Mouse (Mus musculus) embryonic facial prominence, embryonic 10.5 days (tissue): Measurements from ENCODE around the gene Iqcf1. TPM values are rescaled to one million over a fixed set of nuclear protein-coding genes. Genes with fewer than 3 reads are reported as not detected.

Source experiments
- DNase-seq: peaks from one replicate; pipeline ENCODE4 v3.0.0-alpha.2; 2017; ENCODE audit warnings: low spot score
- H3K27ac ChIP-seq: fragments of 300-500 bp; sonication (generic); replicated peaks from 2 replicates; pipeline ENCODE4 v1.5.1; 2016; ENCODE audit warnings: mild to moderate bottlenecking
- H3K27me3 ChIP-seq: fragments of 300-500 bp; sonication (generic); replicated peaks from 2 replicates; pipeline ENCODE4 v1.6.1; 2016; ENCODE audit warnings: low read depth, mild to moderate bottlenecking; ENCODE audit not compliant: poor library complexity, severe bottlenecking
- H3K36me3 ChIP-seq: fragments of 300-500 bp; sonication (generic); replicated peaks from 2 replicates; pipeline ENCODE4 v1.6.1; 2016; ENCODE audit warnings: mild to moderate bottlenecking, moderate library complexity
- H3K4me1 ChIP-seq: fragments of 300-500 bp; sonication (generic); 2 replicates; pipeline ENCODE4 v1.6.1; 2016
- H3K4me3 ChIP-seq: fragments of 300-500 bp; sonication (generic); 2 replicates; pipeline ENCODE4 v1.5.1; 2016; ENCODE audit warnings: mild to moderate bottlenecking, moderate library complexity
- H3K9me3 ChIP-seq: fragments of 300-500 bp; sonication (generic); 2 replicates; pipeline ENCODE4 v1.6.1; 2016; ENCODE audit warnings: mild to moderate bottlenecking
- WGBS: fragments of 180-500 bp; shearing (Covaris S2); methylation state at CpG from one replicate; pipeline ENCODE4 v1.1.7; 2016; 5-methylcytosine and 5-hydroxymethylcytosine counted together
- polyA plus RNA-seq: library from polyadenylated mRNA; unstranded; fragments of >200 nt; fragmentation: Nextera tagmentation; extraction: Ambion mirVana; gene quantifications from 2 replicates; pipeline ENCODE4 v1.2.1, GENCODE M21; 2016

Gene Iqcf1
- not detected in 2 replicates for polyA plus RNA-seq

GRCm38 (mm10) chr9:106499667-106500066 is at the start of gene Iqcf1:
TSS of gene Iqcf1 (plus strand) at chr9:106499967.
- H3K4me1 ChIP-seq: no peaks in the 10 kb centered on the region
- no peak within 1 kb of the TSS for H3K27ac ChIP-seq
- H3K9me3 ChIP-seq: no peaks in the 10 kb centered on the region
- no peaks in the 10 kb centered on the region for H3K27me3 ChIP-seq
- 91% methylated on average over 6 of the region's 6 CpGs for WGBS
- DNase-seq: no peak
- H3K36me3 ChIP-seq: no peaks in the 10 kb centered on the region
- no peak within 1 kb of the TSS for H3K4me3 ChIP-seq

GRCm38 (mm10) chr9:106450661-106451060 is 49.1 kb upstream of the Iqcf1 start:
- H3K36me3 ChIP-seq: no peaks in the 10 kb centered on the region
- H3K27ac ChIP-seq: peak overlapping the region; percentile 99
- no peaks in the 10 kb centered on the region for H3K9me3 ChIP-seq
- peak overlapping the region; percentile 86 for H3K4me3 ChIP-seq
- H3K27me3 ChIP-seq: no peaks in the 10 kb centered on the region
- 18% methylated on average over 9 of the region's 9 CpGs for WGBS
- H3K4me1 ChIP-seq: peaks cover 91% of the 10 kb centered on the region
- DNase-seq: peak; percentile 76

- WGBS: 80% methylated on average over 11 of the region's 11 CpGs
- H3K9me3 ChIP-seq: no peaks in the 10 kb centered on the region
- DNase-seq: no peak
- peaks cover 6% of the 10 kb centered on the region for H3K36me3 ChIP-seq
- H3K27ac ChIP-seq: peak overlapping the region; percentile 99
- peak overlapping the region; percentile 86 for H3K4me3 ChIP-seq
- H3K27me3 ChIP-seq: no peaks in the 10 kb centered on the region
- peaks cover 91% of the 10 kb centered on the region for H3K4me1 ChIP-seq
These were observed 48.5 kb upstream of the Iqcf1 start for GRCm38 (mm10) chr9:106451298-106451697.

GRCm38 (mm10) chr9:106451899-106452298 is 47.9 kb upstream of the Iqcf1 start:
- H3K9me3 ChIP-seq: no peaks in the 10 kb centered on the region
- H3K27me3 ChIP-seq: no peaks in the 10 kb centered on the region
- no peak for DNase-seq
- 59% methylated on average over 2 of the region's 2 CpGs for WGBS
- H3K27ac ChIP-seq: peak overlapping the region; percentile 99
- H3K4me3 ChIP-seq: peak overlapping the region; percentile 86
- H3K4me1 ChIP-seq: peaks cover 91% of the 10 kb centered on the region
- peaks cover 12% of the 10 kb centered on the region for H3K36me3 ChIP-seq

GRCm38 (mm10) chr9:106452351-106452750 is 47.4 kb upstream of the Iqcf1 start:
- peaks cover 91% of the 10 kb centered on the region for H3K4me1 ChIP-seq
- peak overlapping the region; percentile 86 for H3K4me3 ChIP-seq
- H3K27ac ChIP-seq: peak overlapping the region; percentile 99
- no peaks in the 10 kb centered on the region for H3K9me3 ChIP-seq
- no peak for DNase-seq
- H3K27me3 ChIP-seq: no peaks in the 10 kb centered on the region
- 24% methylated on average over 6 of the region's 6 CpGs for WGBS
- peaks cover 17% of the 10 kb centered on the region for H3K36me3 ChIP-seq

- Histone ChIP-seq H3K4me3 (peak overlapping the region; percentile 86), H3K4me1 (peaks cover 91% of the 10 kb centered on the region), H3K9me3 (no peaks in the 10 kb centered on the region), H3K27ac (peak overlapping the region; percentile 99), H3K27me3 (no peaks in the 10 kb centered on the region), H3K36me3 (peaks cover 21% of the 10 kb centered on the region)
- WGBS: under 1% methylated on average over 7 of the region's 7 CpGs
- DNase-seq: peak; percentile 85
These were observed 46.9 kb upstream of the Iqcf1 start for GRCm38 (mm10) chr9:106452821-106453220.

- DNase-seq: peak; percentile 93
- Histone ChIP-seq H3K4me3 (peak within 1 kb of the TSS; percentile 86), H3K36me3 (peaks cover 28% of the 10 kb centered on the region), H3K27ac (peak within 1 kb of the TSS; percentile 99), H3K27me3 (no peaks in the 10 kb centered on the region), H3K4me1 (peaks cover 91% of the 10 kb centered on the region), H3K9me3 (no peaks in the 10 kb centered on the region)
- WGBS: under 1% methylated on average over 59 of the region's 74 CpGs
These were observed 46.3 kb upstream of the Iqcf1 start, which contains the start of gene Pcbp4 for GRCm38 (mm10) chr9:106453271-106454070. TSS of gene Pcbp4 (plus strand) at chr9:106453291.

GRCm38 (mm10) chr9:106454071-106454761 is 45.6 kb upstream of the Iqcf1 start:
- Histone ChIP-seq H3K4me3 (peak overlapping the region; percentile 86), H3K27me3 (no peaks in the 10 kb centered on the region), H3K36me3 (peaks cover 35% of the 10 kb centered on the region), H3K27ac (peak overlapping the region; percentile 99), H3K4me1 (peaks cover 91% of the 10 kb centered on the region), H3K9me3 (no peaks in the 10 kb centered on the region)
- peak; percentile 72 for DNase-seq
- WGBS: 1% methylated on average over 20 of the region's 20 CpGs

- H3K27ac ChIP-seq: peak overlapping the region; percentile 99
- peak; percentile 79 for DNase-seq
- H3K36me3 ChIP-seq: peaks cover 44% of the 10 kb centered on the region
- H3K9me3 ChIP-seq: no peaks in the 10 kb centered on the region
- no peaks in the 10 kb centered on the region for H3K27me3 ChIP-seq
- H3K4me1 ChIP-seq: peaks cover 92% of the 10 kb centered on the region
- under 1% methylated on average over 17 of the region's 17 CpGs for WGBS
- H3K4me3 ChIP-seq: peak overlapping the region; percentile 86
These were observed 44.7 kb upstream of the Iqcf1 start for GRCm38 (mm10) chr9:106454888-106455681.

- 34% methylated on average over 15 of the region's 15 CpGs for WGBS
- H3K36me3 ChIP-seq: peaks cover 58% of the 10 kb centered on the region
- H3K4me3 ChIP-seq: peak overlapping the region; percentile 86
- peak overlapping the region; percentile 99 for H3K27ac ChIP-seq
- no peaks in the 10 kb centered on the region for H3K27me3 ChIP-seq
- H3K4me1 ChIP-seq: peaks cover 90% of the 10 kb centered on the region
- H3K9me3 ChIP-seq: no peaks in the 10 kb centered on the region
- DNase-seq: peak; percentile 86
These were observed 43.2 kb upstream of the Iqcf1 start for GRCm38 (mm10) chr9:106456325-106457162.

- H3K9me3 ChIP-seq: no peaks in the 10 kb centered on the region
- peaks cover 90% of the 10 kb centered on the region for H3K4me1 ChIP-seq
- no peaks in the 10 kb centered on the region for H3K27me3 ChIP-seq
- peaks cover 65% of the 10 kb centered on the region for H3K36me3 ChIP-seq
- peak overlapping the region; percentile 86 for H3K4me3 ChIP-seq
- peak overlapping the region; percentile 99 for H3K27ac ChIP-seq
- 44% methylated on average over 9 of the region's 9 CpGs for WGBS
- no peak for DNase-seq
These were observed 42.6 kb upstream of the Iqcf1 start for GRCm38 (mm10) chr9:106457163-106457559.
